Mouse (Mus musculus) bone marrow, adult 2 months (tissue): Measurements from ENCODE around the gene Herpud2. TPM values are rescaled to one million over a fixed set of nuclear protein-coding genes. Genes with fewer than 3 reads are reported as not detected.

Experiments
- H3K27ac ChIP-seq: fragments of 200-500 bp; 2 replicates; pipeline ENCODE4 v1.5.1; 2012; ENCODE audit warnings: low read depth, mild to moderate bottlenecking, control low read depth, inconsistent platforms, low read length; ENCODE audit not compliant: control insufficient read depth, poor library complexity, insufficient read depth
- H3K4me1 ChIP-seq: fragments of 200-500 bp; 2 replicates; pipeline ENCODE4 v1.6.1; 2011; ENCODE audit warnings: low read length; ENCODE audit not compliant: control insufficient read depth, insufficient read depth
- H3K4me3 ChIP-seq: fragments of 200-500 bp; replicated peaks from 2 replicates; pipeline ENCODE3; 2011; ENCODE audit warnings: mild to moderate bottlenecking, low read depth, low read length, control low read depth; ENCODE audit not compliant: control insufficient read depth
- CTCF ChIP-seq: fragments of 200-500 bp; IDR thresholded peaks from 2 replicates; pipeline ENCODE4 v1.5.1; 2011; ENCODE audit warnings: low read length, control low read depth; ENCODE audit not compliant: control insufficient read depth, insufficient read depth
- POLR2A ChIP-seq: fragments of 200-500 bp; IDR thresholded peaks from 2 replicates; pipeline ENCODE4 v1.6.1; 2011; ENCODE audit warnings: low read depth, mild to moderate bottlenecking, control low read depth, low read length, borderline replicate concordance; ENCODE audit not compliant: control insufficient read depth
- WGBS: fragments of 180-500 bp; shearing (Covaris S2); methylation state at CpG from one replicate; pipeline ENCODE4 v1.1.7; 2018; 5-methylcytosine and 5-hydroxymethylcytosine counted together
- polyA plus RNA-seq: library from polyadenylated mRNA; stranded (reverse); fragments of >200 nt; gene quantifications from 2 replicates; pipeline ENCODE4 v1.2.4, GENCODE M21; 2011; ENCODE audit warnings: low replicate concordance; ENCODE audit not compliant: missing spikeins, insufficient read depth, insufficient read length

Gene Herpud2
- polyA plus RNA-seq, 1 experiment: 15.6 TPM

DNA sequence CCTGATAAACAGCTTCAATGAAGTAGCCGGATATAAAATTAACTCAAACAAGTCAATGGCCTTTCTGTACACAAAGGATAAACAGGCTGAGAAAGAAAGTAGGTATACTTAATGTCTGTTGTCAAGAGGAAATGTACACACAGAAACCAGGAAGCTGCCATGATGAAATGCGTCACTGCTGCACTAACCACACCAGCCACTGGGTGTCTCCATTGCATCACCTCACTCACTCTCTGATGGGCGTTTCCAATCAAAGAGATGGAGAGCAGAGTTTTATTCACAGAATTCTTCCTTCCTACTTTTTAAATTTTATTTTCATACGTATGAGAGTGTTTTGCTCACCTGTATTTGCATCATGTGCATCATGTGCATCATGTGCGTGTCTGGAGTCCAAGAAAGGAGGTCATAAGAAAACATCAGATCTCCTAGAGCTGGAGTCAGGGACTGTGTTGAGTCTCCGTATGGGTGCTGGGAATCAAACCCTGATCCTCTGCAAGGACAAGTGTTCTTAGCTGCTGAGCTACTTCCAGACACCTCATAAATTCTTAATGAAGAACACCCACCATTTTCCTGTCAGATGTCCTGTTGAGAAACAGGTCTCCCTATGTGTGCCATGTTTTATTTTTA lies 16.0 kb upstream of the Herpud2 start:
- H3K4me1 ChIP-seq: no peaks in the 10 kb centered on the region; the same call in 1 of the 2 replicates
- no peak overlapping the region for H3K4me3 ChIP-seq
- WGBS: 27% methylated on average over 6 of the region's 6 CpGs
- TF ChIP-seq POLR2A (no peak), CTCF (peak; percentile 90)
- no peak overlapping the region for H3K27ac ChIP-seq

- TF ChIP-seq CTCF (no peak), POLR2A (no peak)
- Histone ChIP-seq H3K4me3 (no peak overlapping the region), H3K27ac (no peak overlapping the region), H3K4me1 (no peaks in the 10 kb centered on the region)
- WGBS: 59% methylated on average over 4 of the region's 4 CpGs
Measured at GRCm38 (mm10) chr9:25158218-25158617, 6.6 kb upstream of the Herpud2 start.

DNA sequence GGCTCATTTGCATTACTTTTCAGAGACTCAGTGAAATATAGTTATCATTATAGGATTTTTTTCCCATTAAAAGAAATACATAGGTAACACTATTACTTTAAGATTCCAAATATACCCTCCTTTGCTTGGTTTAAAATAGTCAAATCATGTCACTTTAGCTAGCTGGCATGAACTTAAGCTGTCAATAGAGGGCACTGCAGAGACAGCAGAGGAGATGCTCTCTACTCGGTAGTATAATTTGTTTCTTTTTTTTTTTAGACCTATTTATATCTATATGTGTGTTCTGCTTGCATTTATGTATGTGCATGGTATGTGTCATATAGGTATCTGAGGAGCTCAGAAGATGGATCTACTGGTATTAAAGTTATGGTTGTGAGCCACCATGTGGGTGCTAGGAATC lies 4.8 kb upstream of the Herpud2 start:
- Histone ChIP-seq H3K4me1 (no peaks in the 10 kb centered on the region), H3K4me3 (no peak overlapping the region), H3K27ac (no peak overlapping the region)
- TF ChIP-seq POLR2A (no peak), CTCF (no peak)
- 3% methylated on average over 1 of the region's 1 CpGs for WGBS

GRCm38 (mm10) chr9:25153066-25153465 lies 1.4 kb upstream of the Herpud2 start:
- Histone ChIP-seq H3K4me3 (no peak overlapping the region), H3K4me1 (no peaks in the 10 kb centered on the region; the same call in 1 of the 2 replicates), H3K27ac (no peak overlapping the region)
- TF ChIP-seq CTCF (no peak), POLR2A (no peak)

GRCm38 (mm10) chr9:25152457-25152856 lies 837 bp upstream of the Herpud2 start:
- H3K4me3 ChIP-seq: no peak overlapping the region
- no peak overlapping the region for H3K27ac ChIP-seq
- WGBS: 22% methylated on average over 1 of the region's 1 CpGs
- no peaks in the 10 kb centered on the region; the same call in 1 of the 2 replicates for H3K4me1 ChIP-seq
- TF ChIP-seq POLR2A (no peak), CTCF (no peak)

DNA sequence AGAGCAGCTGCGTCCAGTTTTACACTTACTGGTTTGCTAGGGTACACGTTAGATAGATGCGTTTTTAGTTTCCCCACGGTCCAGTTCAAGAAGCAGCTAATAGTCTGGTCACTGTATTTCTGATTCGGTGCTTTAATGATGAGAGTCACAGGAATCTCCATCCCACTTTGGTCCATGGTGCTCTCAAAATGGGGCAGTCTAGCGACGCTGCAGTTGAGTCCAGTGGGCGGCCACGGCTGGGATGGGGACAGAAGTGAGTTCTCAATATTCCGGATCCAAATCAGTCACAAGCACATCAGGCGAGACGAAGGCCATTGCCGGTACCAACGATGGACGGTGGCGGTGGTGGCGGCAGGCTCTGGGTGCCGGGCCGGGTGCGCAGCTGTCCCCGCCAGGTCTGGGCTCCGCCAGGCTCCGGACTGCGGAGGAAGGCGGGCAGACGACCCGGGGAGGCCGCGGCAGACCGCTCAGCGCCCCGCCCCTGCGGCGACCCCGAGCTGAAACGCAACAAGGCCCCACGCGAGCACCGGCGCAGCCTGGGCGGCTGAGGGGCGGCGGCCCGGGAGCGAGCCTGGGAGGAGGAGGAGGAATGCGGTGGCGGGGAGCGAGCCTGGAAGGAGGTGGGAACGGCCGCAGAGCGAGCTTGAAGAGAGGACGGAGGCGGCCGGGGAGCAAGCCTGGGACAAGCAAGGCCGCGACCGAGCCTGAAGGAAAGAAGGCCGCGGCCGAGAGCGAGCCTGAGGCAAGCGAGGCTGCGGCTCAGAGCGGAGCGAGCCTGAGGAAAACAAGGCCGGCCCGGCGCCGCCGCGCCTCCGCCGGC lies 619 bp downstream of the Herpud2 start:
- under 1% methylated on average over 72 of the region's 73 CpGs for WGBS
- 0 out of 2 replicates have a peak, but pooled peaks have one; percentile 16 for TF ChIP-seq POLR2A
- no peak for TF ChIP-seq CTCF
- no peaks in the 10 kb centered on the region; the same call in 1 of the 2 replicates for H3K4me1 ChIP-seq
- H3K27ac ChIP-seq: peak overlapping the region; percentile 100
- H3K4me3 ChIP-seq: peak overlapping the region; percentile 100

DNA sequence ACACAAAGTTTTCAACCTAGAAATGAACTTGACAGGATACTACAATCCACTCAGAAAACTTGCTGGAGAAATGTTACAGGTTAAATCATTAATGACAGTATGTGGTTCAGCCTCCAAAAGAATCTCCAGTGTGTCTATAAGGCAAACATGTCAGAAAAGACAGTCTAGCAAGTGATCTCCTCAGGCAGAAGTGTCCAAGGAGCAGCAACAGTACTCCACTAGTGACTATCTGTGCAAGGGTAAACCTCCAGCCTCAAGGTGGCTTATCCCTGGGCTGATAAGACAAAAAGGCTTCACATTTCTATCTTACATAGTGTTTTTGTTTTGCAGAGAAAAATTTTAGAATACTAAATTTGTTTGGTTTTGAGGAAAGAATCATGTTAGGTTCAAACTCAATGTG lies 2.9 kb downstream of the Herpud2 start:
- Histone ChIP-seq H3K27ac (no peak overlapping the region), H3K4me3 (peak overlapping the region; percentile 11), H3K4me1 (no peaks in the 10 kb centered on the region; the same call in 1 of the 2 replicates)
- TF ChIP-seq CTCF: no peak
- TF ChIP-seq POLR2A: no peak

GRCm38 (mm10) chr9:25145925-25146324 lies 5.7 kb downstream of the Herpud2 start:
- H3K4me1 ChIP-seq: no peaks in the 10 kb centered on the region; the same call in 1 of the 2 replicates
- H3K27ac ChIP-seq: no peak overlapping the region
- TF ChIP-seq POLR2A (no peak), CTCF (no peak)
- H3K4me3 ChIP-seq: no peak overlapping the region
- 62% methylated on average over 1 of the region's 1 CpGs for whole genome bisulfite sequencing

- Histone ChIP-seq H3K4me1 (no peaks in the 10 kb centered on the region; the same call in 1 of the 2 replicates), H3K27ac (no peak overlapping the region), H3K4me3 (no peak overlapping the region)
- no peak for TF ChIP-seq CTCF
- no peak for TF ChIP-seq POLR2A
Measured at GRCm38 (mm10) chr9:25143950-25144349, 7.7 kb downstream of the Herpud2 start.
